ENCODE assay signal across 11 mouse cellular contexts in genomic region chr6:84009915-84010302, GRCm38 (mm10). TPM values are rescaled to one million over a fixed set of nuclear protein-coding genes. Genes with fewer than 3 reads are reported as not detected.
DNase-seq lines count a peak whose midpoint lies in the region; ATAC-seq and TF ChIP-seq lines count a peak whose summit lies in the region.
"Had no signal": no experiment of that assay in that cellular context is flagged by ENCODE, and none has a peak within 500 bp of the region (broad histone marks: within the 10 kb centered on the region; RNA-seq: fewer than 3 reads in every experiment).

No protein-coding gene starts in this region.

- intact Hi-C loops in heart, postnatal 36 days (cut with DNase I): no loop called here

- peak overlapping the region; percentile 57 for H3K4me3 ChIP-seq in heart, embryonic 12.5 days
- no peak overlapping the region for H3K4me3 ChIP-seq in ES-E14 (ENCODE audit: insufficient read depth in 1 of 2, low read depth in 1 of 2, low read length in 2 of 2, poor library complexity in 1 of 2, severe bottlenecking in 1 of 2)
- peak overlapping the region; percentile 59 for H3K4me3 ChIP-seq in heart, embryonic 15.5 days
- H3K4me3 ChIP-seq in limb, embryonic 12.5 days (replicated peaks): no peak overlapping the region

- peak overlapping the region; percentile 48 for H3K9ac ChIP-seq in heart, embryonic 12.5 days
- no peak overlapping the region; the same call in 1 of the 2 replicates for H3K9ac ChIP-seq in ES-E14 (ENCODE audit: insufficient read depth, low read depth, low read length, poor library complexity, severe bottlenecking)
- H3K9ac ChIP-seq in heart, embryonic 15.5 days: peak overlapping the region; percentile 41
- no peak overlapping the region for H3K9ac ChIP-seq in limb, embryonic 12.5 days (replicated peaks)

- no peaks in the 10 kb centered on the region for H3K27me3 ChIP-seq in heart, embryonic 12.5 days (replicated peaks)
- H3K27me3 ChIP-seq in heart, embryonic 15.5 days: no peaks in the 10 kb centered on the region
- peaks cover 22% of the 10 kb centered on the region for H3K27me3 ChIP-seq in limb, embryonic 12.5 days

- peaks cover 47% of the 10 kb centered on the region for H3K4me1 ChIP-seq in heart, embryonic 12.5 days (replicated peaks)
- H3K4me1 ChIP-seq in ES-E14 (ENCODE audit: control insufficient read depth in 2 of 2, insufficient read depth in 2 of 2, low read length in 2 of 2, poor library complexity in 1 of 2): peaks cover 6 to 20% of the 10 kb centered on the region in 2 experiments; a peak in 2 of 4 replicates
- H3K4me1 ChIP-seq in heart, embryonic 15.5 days (replicated peaks): peaks cover 49% of the 10 kb centered on the region
- H3K4me1 ChIP-seq in limb, embryonic 12.5 days (replicated peaks): peaks cover 30% of the 10 kb centered on the region

- 13% methylated on average over 4 of the region's 4 CpGs for WGBS in heart, embryonic 12.5 days
- 25% methylated on average over 4 of the region's 4 CpGs for WGBS in heart, embryonic 15.5 days
- WGBS in limb, embryonic 12.5 days: 19% methylated on average over 4 of the region's 4 CpGs

- H3K27ac ChIP-seq in heart, embryonic 12.5 days (ENCODE audit: poor library complexity, severe bottlenecking): peak overlapping the region; percentile 94
- H3K27ac ChIP-seq in ES-E14 (ENCODE audit: insufficient read depth, low read depth, low read length, poor library complexity, severe bottlenecking): peak overlapping the region; percentile 52; the same call in 1 of the 2 replicates
- peak overlapping the region; percentile 92 for H3K27ac ChIP-seq in heart, embryonic 15.5 days
- H3K27ac ChIP-seq in limb, embryonic 12.5 days: no peak overlapping the region

- H3K4me2 ChIP-seq in heart, embryonic 12.5 days: peak overlapping the region; percentile 92
- peak overlapping the region; percentile 92 for H3K4me2 ChIP-seq in heart, embryonic 15.5 days
- peak overlapping the region; percentile 79 for H3K4me2 ChIP-seq in limb, embryonic 12.5 days

- ATAC-seq in heart, embryonic 12.5 days (ENCODE audit: insufficient number of reproducible peaks, low FRiP score): no peak
- peak; percentile 32 for ATAC-seq in heart, embryonic 15.5 days (replicated peaks; ENCODE audit: insufficient number of reproducible peaks, insufficient read depth, low FRiP score, low read depth)
- ATAC-seq in limb, embryonic 12.5 days (ENCODE audit: insufficient number of reproducible peaks, insufficient read depth, low FRiP score, low TSS enrichment, low read depth): 0 out of 2 replicates have a peak, but pooled peaks have one; percentile 32

- in situ Hi-C loops in ES-E14 (cut with MboI; ENCODE audit: low sequenced_read_pairs in 2 of 2, unreplicated experiment in 2 of 2): no loop called here

- H3K9me3 ChIP-seq in heart, embryonic 12.5 days (replicated peaks): no peaks in the 10 kb centered on the region
- no peaks in the 10 kb centered on the region for H3K9me3 ChIP-seq in ES-E14 (ENCODE audit: control insufficient read depth, insufficient read depth, low read depth, low read length)
- no peaks in the 10 kb centered on the region for H3K9me3 ChIP-seq in heart, embryonic 15.5 days (replicated peaks)
- no peaks in the 10 kb centered on the region for H3K9me3 ChIP-seq in limb, embryonic 12.5 days

- DNase-seq in heart, postnatal 36 days: no peak
- no peak for DNase-seq in ES-E14 (ENCODE audit: low read depth, low spot score)
- no peak for DNase-seq in c-Kit-positive CD71-positive TER-119-positive erythroid progenitor cells, embryonic 14.5 days (ENCODE audit: low spot score)
- DNase-seq in layer of hippocampus, postnatal 36 days: no peak
- DNase-seq in gastrocnemius, postnatal 4 days (ENCODE audit: low spot score in 2 of 2): no peak
- DNase-seq: lung, postnatal 4 days; retina, postnatal 1 day; thymus, adult 2 months had no signal

- no peaks in the 10 kb centered on the region for H3K36me3 ChIP-seq in heart, embryonic 12.5 days
- no peaks in the 10 kb centered on the region for H3K36me3 ChIP-seq in ES-E14 (ENCODE audit: control insufficient read depth, insufficient read depth, low read length, poor library complexity, severe bottlenecking)
- H3K36me3 ChIP-seq in heart, embryonic 15.5 days: no peaks in the 10 kb centered on the region
- no peaks in the 10 kb centered on the region for H3K36me3 ChIP-seq in limb, embryonic 12.5 days

TF ChIP-seq in ES-E14, 5 proteins besides CTCF, POLR2A, EP300 and RAD21:
- no peak for TF ChIP-seq ZC3H11A (IDR thresholded peaks at IDR 0.05; ENCODE audit: borderline replicate concordance, low read depth, low read length)
- TF ChIP-seq ZNF384 (IDR thresholded peaks at IDR 0.05; ENCODE audit: low read depth, low read length): no peak
- TF ChIP-seq HCFC1 (IDR thresholded peaks at IDR 0.05; ENCODE audit: borderline replicate concordance, insufficient read depth, low read length): no peak
- TF ChIP-seq MAFK (IDR thresholded peaks at IDR 0.05; ENCODE audit: insufficient read depth, low read depth, low read length): no peak
- TF ChIP-seq CHD2 (IDR thresholded peaks at IDR 0.05; ENCODE audit: low read depth, low read length): no peak
TF ChIP-seq in ES-E14: peak in this region for 0.

RNA-seq across cellular contexts. Expression of gene Dysf, which starts 1.5 kb away (rescaled TPM):
- 17.6 and 17.9 TPM in 2 replicates for polyA plus RNA-seq in heart, embryonic 12.5 days (2016; fragmentation: Nextera tagmentation; extraction: Ambion mirVana)
- 100 to 1,000 TPM; 108 to 112 TPM for total RNA-seq in heart, postnatal 36 days (2021)
- 10.0 and 12.8 TPM in 2 replicates for total RNA-seq in ES-E14 (2012; rRNA removed)
- polyA plus RNA-seq in heart, embryonic 15.5 days (2015; fragmentation: Nextera tagmentation; extraction: Ambion mirVana): 12.4 and 14.4 TPM in 2 replicates
- 13.3 and 15.9 TPM in 2 replicates for polyA plus RNA-seq in limb, embryonic 12.5 days (2016; fragmentation: Nextera tagmentation; extraction: Ambion mirVana)
- 1 to 10 TPM; 1.4 to 1.7 TPM for total RNA-seq in layer of hippocampus, postnatal 36 days (2021)
- 100 to 1,000 TPM; 113 to 130 TPM for total RNA-seq in gastrocnemius, postnatal 4 days (2021)

Comparison
In these comparisons a context has a peak if more than half of its experiments do, and no peak if none do; other contexts are left out.
1. H3K4me3 ChIP-seq: peak in heart, embryonic 12.5 days (single experiment) and heart, embryonic 15.5 days (single experiment); none in ES-E14 (0 of 2) and limb, embryonic 12.5 days (single experiment).
2. H3K9ac ChIP-seq: peak in heart, embryonic 12.5 days (single experiment) and heart, embryonic 15.5 days (single experiment); none in ES-E14 (single experiment) and limb, embryonic 12.5 days (single experiment).
3. Peak in every context shown above with its lines, with median percentiles within 50 percentile points of each other: H3K4me2 ChIP-seq.